Mouse (Mus musculus): ENCODE data around the gene Epha2. TPM values are rescaled to one million over a fixed set of nuclear protein-coding genes. Genes with fewer than 3 reads are reported as not detected.

Gene Epha2
- total and polyA plus RNA-seq, 2 experiments from 2014 or later = 0.39 to 1.4 TPM

DNA sequence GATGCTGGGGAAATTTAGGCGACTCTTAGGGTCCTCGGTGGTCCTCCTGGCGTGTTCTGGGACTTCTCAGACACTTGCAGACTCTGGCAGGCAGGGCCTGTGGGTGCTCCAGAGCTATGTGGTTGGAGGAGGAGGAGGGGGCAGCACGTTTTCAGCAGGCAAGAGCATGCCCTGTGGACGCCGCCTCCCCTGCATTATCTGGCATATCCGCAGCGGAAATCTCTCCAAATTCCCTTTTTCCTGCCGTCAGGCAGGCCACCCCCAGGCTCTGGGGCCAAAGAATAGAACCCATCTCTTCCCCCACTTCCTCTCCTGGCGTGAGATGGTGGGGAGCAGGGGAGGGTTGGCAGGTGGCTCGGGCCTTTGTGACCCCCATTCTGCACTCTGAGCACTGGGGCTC is 12.9 kb downstream of the Epha2 start:
- DNase-seq (no peak), ATAC-seq (no peak)
- no peaks in the 10 kb centered on the region for H3K36me3 ChIP-seq (ENCODE audit: insufficient read depth)
- H3K9ac ChIP-seq = no peak overlapping the region
- no peak for TF ChIP-seq CTCF (IDR thresholded peaks at IDR 0.05; ENCODE audit: low read depth)
- no peaks in the 10 kb centered on the region for H3K4me1 ChIP-seq (ENCODE audit: insufficient read depth)
- no peaks in the 10 kb centered on the region for H3K27me3 ChIP-seq (ENCODE audit: insufficient read depth, low read length)
- no peak overlapping the region for H3K4me2 ChIP-seq (ENCODE audit: low read depth)
- 53% methylated on average over 11 of the region's 11 CpGs for WGBS
- H3K9me3 ChIP-seq (ENCODE audit: low read length) = no peaks in the 10 kb centered on the region
- H3K27ac ChIP-seq (ENCODE audit: low read depth, low read length) = no peak overlapping the region
- H3K4me3 ChIP-seq (ENCODE audit: low read depth, low read length) = no peak overlapping the region

DNA sequence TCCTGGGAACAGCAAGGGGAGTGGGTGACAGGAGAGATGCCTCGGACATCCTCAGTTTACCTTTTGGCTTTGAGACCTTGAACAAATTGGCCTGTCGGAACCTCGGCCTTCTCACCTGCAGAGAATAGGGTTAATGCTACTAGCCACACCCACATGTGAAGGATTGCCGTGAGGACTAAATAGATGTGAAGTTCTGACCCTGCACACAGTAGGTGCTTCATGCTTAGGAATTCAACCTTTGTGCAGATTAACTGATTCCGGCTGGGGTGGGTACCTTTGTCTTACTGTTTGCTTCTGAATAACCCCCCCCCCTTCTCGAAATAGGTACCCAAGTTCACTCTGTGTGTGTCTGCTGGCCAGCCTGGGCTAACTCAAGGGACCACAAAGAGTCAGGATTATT is 13.7 kb downstream of the Epha2 start:
- H3K9ac ChIP-seq = no peak overlapping the region
- ATAC-seq (no peak), DNase-seq (no peak)
- 87% methylated on average over 6 of the region's 6 CpGs for WGBS
- TF ChIP-seq CTCF (IDR thresholded peaks at IDR 0.05; ENCODE audit: low read depth) = no peak
- no peaks in the 10 kb centered on the region for H3K36me3 ChIP-seq (ENCODE audit: insufficient read depth)
- no peaks in the 10 kb centered on the region for H3K4me1 ChIP-seq (ENCODE audit: insufficient read depth)
- no peak overlapping the region for H3K4me3 ChIP-seq (ENCODE audit: low read depth, low read length)
- no peak overlapping the region for H3K4me2 ChIP-seq (ENCODE audit: low read depth)
- H3K27me3 ChIP-seq (ENCODE audit: insufficient read depth, low read length) = no peaks in the 10 kb centered on the region
- H3K9me3 ChIP-seq (ENCODE audit: low read length) = no peaks in the 10 kb centered on the region
- no peak overlapping the region for H3K27ac ChIP-seq (ENCODE audit: low read depth, low read length)

GRCm38 (mm10) chr4:141316023-141316422 is 15.0 kb downstream of the Epha2 start:
- Histone ChIP-seq H3K27me3 (ENCODE audit: insufficient read depth, low read length) (no peaks in the 10 kb centered on the region), H3K9ac (no peak overlapping the region), H3K4me2 (ENCODE audit: low read depth) (no peak overlapping the region), H3K36me3 (ENCODE audit: insufficient read depth) (no peaks in the 10 kb centered on the region), H3K4me1 (ENCODE audit: insufficient read depth) (no peaks in the 10 kb centered on the region), H3K27ac (ENCODE audit: low read depth, low read length) (no peak overlapping the region), H3K4me3 (ENCODE audit: low read depth, low read length) (no peak overlapping the region), H3K9me3 (ENCODE audit: low read length) (no peaks in the 10 kb centered on the region)
- no peak for TF ChIP-seq CTCF (IDR thresholded peaks at IDR 0.05; ENCODE audit: low read depth)
- WGBS = 73% methylated on average over 7 of the region's 7 CpGs
- ATAC-seq (no peak), DNase-seq (no peak)

DNA sequence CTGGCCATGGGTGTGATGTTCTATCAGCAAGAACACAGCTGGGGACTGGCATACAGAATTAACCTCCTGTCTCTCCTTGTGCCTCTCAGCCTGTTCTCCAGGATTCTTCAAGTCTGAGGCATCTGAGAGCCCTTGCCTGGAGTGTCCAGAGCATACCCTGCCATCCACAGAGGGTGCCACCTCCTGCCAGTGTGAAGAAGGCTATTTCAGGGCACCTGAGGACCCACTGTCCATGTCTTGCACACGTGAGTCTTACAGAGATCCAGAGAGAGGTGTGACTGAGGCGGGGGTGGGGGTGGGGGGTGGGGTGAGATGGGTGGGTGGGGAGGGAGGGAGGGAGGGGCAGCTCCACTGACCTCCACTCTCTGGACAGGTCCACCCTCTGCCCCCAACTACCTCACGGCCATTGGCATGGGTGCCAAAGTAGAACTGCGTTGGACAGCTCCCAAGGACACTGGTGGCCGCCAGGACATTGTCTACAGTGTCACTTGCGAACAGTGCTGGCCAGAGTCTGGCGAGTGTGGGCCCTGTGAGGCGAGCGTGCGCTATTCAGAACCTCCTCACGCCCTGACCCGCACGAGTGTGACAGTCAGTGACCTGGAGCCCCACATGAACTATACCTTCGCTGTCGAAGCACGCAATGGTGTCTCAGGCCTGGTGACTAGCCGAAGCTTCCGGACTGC is 15.6 kb downstream of the Epha2 start:
- WGBS = 83% methylated on average over 18 of the region's 18 CpGs
- no peak overlapping the region for H3K9ac ChIP-seq
- H3K36me3 ChIP-seq (ENCODE audit: insufficient read depth) = no peaks in the 10 kb centered on the region
- no peak overlapping the region for H3K4me3 ChIP-seq (ENCODE audit: low read depth, low read length)
- no peak overlapping the region for H3K4me2 ChIP-seq (ENCODE audit: low read depth)
- DNase-seq = no peak
- no peak for TF ChIP-seq CTCF (IDR thresholded peaks at IDR 0.05; ENCODE audit: low read depth)
- ATAC-seq = no peak
- no peaks in the 10 kb centered on the region for H3K9me3 ChIP-seq (ENCODE audit: low read length)
- no peaks in the 10 kb centered on the region for H3K4me1 ChIP-seq (ENCODE audit: insufficient read depth)
- no peak overlapping the region for H3K27ac ChIP-seq (ENCODE audit: low read depth, low read length)
- no peaks in the 10 kb centered on the region for H3K27me3 ChIP-seq (ENCODE audit: insufficient read depth, low read length)

- Histone ChIP-seq H3K4me2 (ENCODE audit: low read depth) (no peak overlapping the region), H3K9ac (no peak overlapping the region), H3K4me3 (ENCODE audit: low read depth, low read length) (no peak overlapping the region), H3K27ac (ENCODE audit: low read depth, low read length) (no peak overlapping the region), H3K4me1 (ENCODE audit: insufficient read depth) (no peaks in the 10 kb centered on the region), H3K27me3 (ENCODE audit: insufficient read depth, low read length) (no peaks in the 10 kb centered on the region), H3K36me3 (ENCODE audit: insufficient read depth) (no peaks in the 10 kb centered on the region), H3K9me3 (ENCODE audit: low read length) (no peaks in the 10 kb centered on the region)
- TF ChIP-seq CTCF (IDR thresholded peaks at IDR 0.05; ENCODE audit: low read depth) = no peak
- DNase-seq (no peak), ATAC-seq (no peak)
- 87% methylated on average over 7 of the region's 7 CpGs for WGBS
These were observed 16.9 kb downstream of the Epha2 start for GRCm38 (mm10) chr4:141317914-141318313.

GRCm38 (mm10) chr4:141322526-141322925 is 21.5 kb downstream of the Epha2 start:
- TF ChIP-seq CTCF (IDR thresholded peaks at IDR 0.05; ENCODE audit: low read depth) = no peak
- Histone ChIP-seq H3K27ac (ENCODE audit: low read depth, low read length) (no peak overlapping the region), H3K4me3 (ENCODE audit: low read depth, low read length) (no peak overlapping the region), H3K9me3 (ENCODE audit: low read length) (no peaks in the 10 kb centered on the region), H3K4me2 (ENCODE audit: low read depth) (no peak overlapping the region), H3K4me1 (ENCODE audit: insufficient read depth) (no peaks in the 10 kb centered on the region), H3K9ac (no peak overlapping the region), H3K27me3 (ENCODE audit: insufficient read depth, low read length) (no peaks in the 10 kb centered on the region), H3K36me3 (ENCODE audit: insufficient read depth) (no peaks in the 10 kb centered on the region)
- DNase-seq (no peak), ATAC-seq (no peak)
- 93% methylated on average over 11 of the region's 11 CpGs for WGBS

DNA sequence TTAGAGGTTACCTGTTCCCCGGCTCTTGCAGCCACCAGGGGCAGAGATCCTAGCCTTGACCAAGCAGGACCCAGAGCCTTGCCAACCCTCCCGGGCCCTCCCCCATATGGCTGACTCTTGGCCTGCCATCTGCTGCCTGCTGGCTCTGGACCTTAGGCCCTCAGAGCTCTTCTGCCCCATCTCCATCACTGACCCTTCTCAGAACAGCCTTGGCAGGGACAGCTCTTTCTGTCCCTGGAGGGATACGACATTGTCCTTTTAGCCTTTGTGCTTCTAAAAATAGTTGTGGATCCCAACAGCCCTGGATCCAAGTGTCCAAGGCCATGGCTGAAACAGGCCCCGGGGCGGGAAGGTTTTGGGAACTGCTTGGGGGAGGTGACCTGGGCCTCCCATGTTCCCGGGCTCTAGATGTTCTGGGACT is 23.7 kb downstream of the Epha2 start:
- Histone ChIP-seq H3K4me3 (ENCODE audit: low read depth, low read length) (no peak overlapping the region), H3K27me3 (ENCODE audit: insufficient read depth, low read length) (no peaks in the 10 kb centered on the region), H3K27ac (ENCODE audit: low read depth, low read length) (no peak overlapping the region), H3K4me2 (ENCODE audit: low read depth) (no peak overlapping the region), H3K9me3 (ENCODE audit: low read length) (no peaks in the 10 kb centered on the region), H3K9ac (no peak overlapping the region), H3K4me1 (ENCODE audit: insufficient read depth) (no peaks in the 10 kb centered on the region), H3K36me3 (ENCODE audit: insufficient read depth) (no peaks in the 10 kb centered on the region)
- 90% methylated on average over 6 of the region's 6 CpGs for WGBS
- no peak for TF ChIP-seq CTCF (IDR thresholded peaks at IDR 0.05; ENCODE audit: low read depth)
- ATAC-seq (no peak), DNase-seq (no peak)

Data from forebrain, postnatal 0 days (tissue).